Mouse (Mus musculus): ENCODE results near the gene Sh3glb1. TPM values are rescaled to one million over a fixed set of nuclear protein-coding genes. Genes with fewer than 3 reads are reported as not detected.

Sh3glb1 gene
- polyA plus RNA-seq, 1 experiment from 2014 or later: 139 TPM

DNA sequence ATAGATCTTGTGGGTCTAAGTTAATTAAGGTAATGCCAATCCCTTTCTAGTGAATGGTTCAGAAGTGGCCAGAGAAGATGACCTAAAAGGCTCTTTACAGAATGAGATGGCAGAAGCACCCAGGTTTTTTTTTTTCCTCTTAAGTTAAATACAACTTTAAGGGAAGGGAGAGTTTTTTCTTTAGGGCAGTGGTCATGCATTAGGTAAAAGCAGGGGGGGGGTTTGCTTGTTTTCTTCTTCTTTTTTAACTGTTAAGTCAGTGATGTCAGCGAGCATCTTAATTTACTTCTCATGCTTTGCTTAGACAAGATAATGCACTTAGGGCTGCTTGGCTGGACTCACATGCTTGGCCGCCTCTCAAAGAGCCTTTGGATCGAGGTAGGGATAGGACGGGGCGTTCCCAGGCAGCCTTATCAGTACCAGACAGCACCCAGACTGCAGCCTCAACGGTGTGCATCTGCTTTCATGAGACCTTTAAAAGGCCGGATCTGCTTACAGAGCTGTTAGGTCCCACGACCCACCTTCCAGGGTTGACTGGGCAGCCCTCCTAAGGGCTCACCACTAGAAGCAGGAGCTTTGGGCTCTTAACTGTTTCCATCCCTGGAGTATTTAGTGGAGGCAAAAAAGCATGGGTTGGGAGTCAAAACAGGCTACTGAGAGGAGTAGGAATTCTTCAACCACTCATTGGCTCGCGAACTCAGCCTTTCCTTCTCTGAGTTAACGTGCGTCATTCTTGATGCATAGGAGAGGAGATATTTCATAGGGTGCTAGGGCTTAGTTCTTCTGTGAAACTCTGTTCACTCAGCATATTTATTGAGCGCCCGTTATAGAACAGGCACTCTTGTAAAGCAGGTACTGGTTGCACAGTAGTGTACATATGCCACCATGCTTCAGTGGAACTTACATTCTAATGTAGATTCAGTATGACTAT, 49.9 kb downstream of the Sh3glb1 start:
- ATAC-seq (replicated peaks; ENCODE audit: insufficient number of reproducible peaks, low FRiP score, low TSS enrichment): peak; percentile 95
- WGBS (ENCODE audit: insufficient replicate concordance): 41% methylated on average over 14 of the region's 14 CpGs
- Histone ChIP-seq H3K27ac (ENCODE audit: low read depth, low read length) (peak overlapping the region; percentile 67), H3K4me3 (ENCODE audit: low read depth, low read length) (no peak overlapping the region), H3K4me2 (peak overlapping the region; percentile 21; the same call in 1 of the 2 replicates), H3K36me3 (ENCODE audit: control insufficient read depth, insufficient read depth, low read length) (no peaks in the 10 kb centered on the region), H3K9ac (ENCODE audit: low read depth, low read length) (no peak overlapping the region), H3K4me1 (ENCODE audit: control insufficient read depth, insufficient read depth, low read length) (no peaks in the 10 kb centered on the region), H3K27me3 (ENCODE audit: control insufficient read depth, insufficient read depth, low read length) (no peaks in the 10 kb centered on the region), H3K9me3 (replicated peaks; ENCODE audit: control insufficient read depth, low read length) (no peaks in the 10 kb centered on the region)

DNA sequence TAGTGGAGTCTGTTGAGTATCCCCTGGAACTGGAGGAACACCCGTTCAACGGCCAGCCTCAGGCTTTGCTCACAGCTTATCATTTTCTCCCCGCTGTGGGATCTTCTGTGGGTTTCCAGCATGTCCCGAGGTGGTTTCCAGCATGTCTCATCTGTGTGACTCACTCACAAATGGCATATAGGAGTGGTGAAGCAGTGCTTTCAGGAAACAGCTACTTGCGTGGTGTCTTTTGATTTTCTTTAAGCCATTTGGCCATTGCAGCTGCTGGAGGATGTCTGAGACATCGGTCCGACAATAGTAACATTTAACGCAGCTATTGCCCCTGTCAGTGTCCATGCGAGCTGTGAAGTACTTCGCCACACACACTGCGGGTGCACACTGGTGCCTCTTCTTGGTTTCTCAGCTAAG, 50.7 kb downstream of the Sh3glb1 start:
- ATAC-seq (replicated peaks; ENCODE audit: insufficient number of reproducible peaks, low FRiP score, low TSS enrichment): no peak
- Histone ChIP-seq H3K9me3 (replicated peaks; ENCODE audit: control insufficient read depth, low read length) (no peaks in the 10 kb centered on the region), H3K4me1 (ENCODE audit: control insufficient read depth, insufficient read depth, low read length) (peaks cover 5% of the 10 kb centered on the region), H3K27ac (ENCODE audit: low read depth, low read length) (peak overlapping the region; percentile 22), H3K4me2 (no peak overlapping the region), H3K36me3 (ENCODE audit: control insufficient read depth, insufficient read depth, low read length) (no peaks in the 10 kb centered on the region), H3K27me3 (ENCODE audit: control insufficient read depth, insufficient read depth, low read length) (no peaks in the 10 kb centered on the region), H3K9ac (ENCODE audit: low read depth, low read length) (no peak overlapping the region), H3K4me3 (ENCODE audit: low read depth, low read length) (no peak overlapping the region)
- WGBS (ENCODE audit: insufficient replicate concordance): 66% methylated on average over 11 of the region's 11 CpGs

DNA sequence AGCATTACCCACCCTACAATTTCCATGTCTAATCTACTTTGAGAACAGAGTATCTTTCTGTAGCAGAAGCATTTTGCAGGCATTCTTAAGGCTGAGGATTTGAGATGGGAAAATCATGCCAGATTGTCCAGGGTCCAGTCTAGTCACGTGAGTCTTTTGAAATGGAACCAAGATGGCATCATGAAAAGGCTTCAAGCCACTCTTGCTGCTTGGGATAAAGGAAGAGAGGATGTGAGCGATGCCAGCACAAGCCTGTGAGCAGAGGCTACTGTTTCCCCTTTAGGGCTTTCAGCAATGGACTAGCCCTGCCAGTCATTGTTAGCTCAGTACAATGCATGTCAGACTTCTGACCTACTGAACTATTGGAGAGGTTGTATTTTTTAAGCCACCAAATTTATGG, 51.2 kb downstream of the Sh3glb1 start:
- H3K27ac ChIP-seq (ENCODE audit: low read depth, low read length): no peak overlapping the region
- no peak overlapping the region for H3K4me3 ChIP-seq (ENCODE audit: low read depth, low read length)
- H3K4me1 ChIP-seq (ENCODE audit: control insufficient read depth, insufficient read depth, low read length): peaks cover 5% of the 10 kb centered on the region
- no peak overlapping the region for H3K4me2 ChIP-seq
- no peak for ATAC-seq (replicated peaks; ENCODE audit: insufficient number of reproducible peaks, low FRiP score, low TSS enrichment)
- H3K36me3 ChIP-seq (ENCODE audit: control insufficient read depth, insufficient read depth, low read length): no peaks in the 10 kb centered on the region
- H3K9me3 ChIP-seq (replicated peaks; ENCODE audit: control insufficient read depth, low read length): no peaks in the 10 kb centered on the region
- no peaks in the 10 kb centered on the region for H3K27me3 ChIP-seq (ENCODE audit: control insufficient read depth, insufficient read depth, low read length)
- H3K9ac ChIP-seq (ENCODE audit: low read depth, low read length): no peak overlapping the region
- 73% methylated on average over 2 of the region's 2 CpGs for WGBS (ENCODE audit: insufficient replicate concordance)

DNA sequence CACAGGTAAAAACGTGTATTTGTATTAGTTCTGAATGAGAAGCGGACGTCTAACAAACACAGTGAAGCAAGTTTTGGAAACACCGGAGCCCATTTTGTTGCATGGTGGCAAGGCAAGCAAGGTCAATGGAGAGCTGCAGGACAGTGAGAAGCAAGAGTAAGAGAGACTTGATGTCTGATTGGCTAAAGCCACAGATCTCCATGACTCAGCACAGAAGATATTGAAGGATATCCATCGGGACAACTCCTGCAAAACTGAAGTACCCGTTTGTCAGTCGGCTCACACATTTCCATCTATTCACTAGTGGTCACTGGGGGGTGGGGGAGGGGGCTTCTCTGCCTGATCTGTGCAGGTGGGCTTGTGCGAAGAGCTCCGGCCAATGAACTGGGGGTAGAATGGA, 52.1 kb downstream of the Sh3glb1 start:
- Histone ChIP-seq H3K27ac (ENCODE audit: low read depth, low read length) (no peak overlapping the region), H3K9ac (ENCODE audit: low read depth, low read length) (no peak overlapping the region), H3K27me3 (ENCODE audit: control insufficient read depth, insufficient read depth, low read length) (no peaks in the 10 kb centered on the region), H3K4me2 (no peak overlapping the region), H3K9me3 (replicated peaks; ENCODE audit: control insufficient read depth, low read length) (no peaks in the 10 kb centered on the region), H3K36me3 (ENCODE audit: control insufficient read depth, insufficient read depth, low read length) (no peaks in the 10 kb centered on the region), H3K4me3 (ENCODE audit: low read depth, low read length) (no peak overlapping the region), H3K4me1 (ENCODE audit: control insufficient read depth, insufficient read depth, low read length) (peaks cover 5% of the 10 kb centered on the region)
- no peak for ATAC-seq (replicated peaks; ENCODE audit: insufficient number of reproducible peaks, low FRiP score, low TSS enrichment)
- 83% methylated on average over 9 of the region's 9 CpGs for WGBS (ENCODE audit: insufficient replicate concordance)

DNA sequence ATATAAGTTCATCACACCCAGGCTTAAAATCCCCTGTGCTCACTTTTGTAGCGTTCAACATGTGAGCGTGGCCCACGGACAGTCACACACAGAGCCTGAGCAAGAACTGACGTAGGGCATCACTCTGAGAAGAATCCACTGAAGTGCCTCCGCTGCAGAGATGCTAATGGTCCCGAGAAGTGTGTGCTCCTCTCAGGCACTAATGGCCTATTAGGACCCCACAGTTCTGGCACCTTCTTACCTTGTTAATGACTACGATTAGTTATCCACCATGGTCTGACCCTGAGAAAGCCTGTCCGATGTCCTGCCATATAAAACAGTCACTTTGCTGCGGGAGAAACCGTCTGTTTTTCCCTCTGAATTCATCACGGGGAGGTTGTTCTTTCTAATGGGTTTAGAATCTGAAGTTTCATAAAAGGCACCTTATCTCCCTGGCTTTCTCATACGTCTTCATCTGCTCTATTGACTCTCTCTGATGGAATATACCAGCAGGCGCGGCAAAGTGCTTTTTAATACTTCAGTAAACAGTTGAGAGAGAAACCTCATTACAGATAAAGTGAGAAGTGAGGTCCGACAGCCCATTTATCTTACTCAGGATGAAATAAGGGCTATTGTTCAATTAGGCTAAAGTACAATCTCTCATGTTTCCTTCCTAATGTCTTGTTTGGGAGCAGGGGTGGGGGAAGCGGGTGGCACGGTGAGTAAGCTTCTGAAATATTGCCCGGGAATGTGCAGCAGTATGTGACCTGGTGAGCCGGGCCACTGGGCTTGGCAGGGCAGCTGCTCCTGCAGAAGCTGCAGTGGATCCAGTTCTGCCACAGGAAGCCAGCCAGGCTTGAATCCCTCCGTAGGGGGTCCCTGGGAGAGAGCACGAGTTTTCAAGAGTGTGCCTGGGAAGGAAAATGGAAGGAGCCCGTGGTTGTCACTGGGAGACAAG, 55.5 kb downstream of the Sh3glb1 start:
- peaks cover 5% of the 10 kb centered on the region for H3K4me1 ChIP-seq (ENCODE audit: control insufficient read depth, insufficient read depth, low read length)
- no peaks in the 10 kb centered on the region for H3K36me3 ChIP-seq (ENCODE audit: control insufficient read depth, insufficient read depth, low read length)
- H3K9me3 ChIP-seq (replicated peaks; ENCODE audit: control insufficient read depth, low read length): no peaks in the 10 kb centered on the region
- H3K4me3 ChIP-seq (ENCODE audit: low read depth, low read length): no peak overlapping the region
- WGBS (ENCODE audit: insufficient replicate concordance): 47% methylated on average over 22 of the region's 22 CpGs
- ATAC-seq (replicated peaks; ENCODE audit: insufficient number of reproducible peaks, low FRiP score, low TSS enrichment): no peak
- no peak overlapping the region for H3K27ac ChIP-seq (ENCODE audit: low read depth, low read length)
- no peaks in the 10 kb centered on the region for H3K27me3 ChIP-seq (ENCODE audit: control insufficient read depth, insufficient read depth, low read length)
- peak overlapping the region; percentile 23 for H3K4me2 ChIP-seq
- H3K9ac ChIP-seq (ENCODE audit: low read depth, low read length): 0 out of 2 replicates have a peak overlapping the region, but pooled peaks have one; percentile 16

DNA sequence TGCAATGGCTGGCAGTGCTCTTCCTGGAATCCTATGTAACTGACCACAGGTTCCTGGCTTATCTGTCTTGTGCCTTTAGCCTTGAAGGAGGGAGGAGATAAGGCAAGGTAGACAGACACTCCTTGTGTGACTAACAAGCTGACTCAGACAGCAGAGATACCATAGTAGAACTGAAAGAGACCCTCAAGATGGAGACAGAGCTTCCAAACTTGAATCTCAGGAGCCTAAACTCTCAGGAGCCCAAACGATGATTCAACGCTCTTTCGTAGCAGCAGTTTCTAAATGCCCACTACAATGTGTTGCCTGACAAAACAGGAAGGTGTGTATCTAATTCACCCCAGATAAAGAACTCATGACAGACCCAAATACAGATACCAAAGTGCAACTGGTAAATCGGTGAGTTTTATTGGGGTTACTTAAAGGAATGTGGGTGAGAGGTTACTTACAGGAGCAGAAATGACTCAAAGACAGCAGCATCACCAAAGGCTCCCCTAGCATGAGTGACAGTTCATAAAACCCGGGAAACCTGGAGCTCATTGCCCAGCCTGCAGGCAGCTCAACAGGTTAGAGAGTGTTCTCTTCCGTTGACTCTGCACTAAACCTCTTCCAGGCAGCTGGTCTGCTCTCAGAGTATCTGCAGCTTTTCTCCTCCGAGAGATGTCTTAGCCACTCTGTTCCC, 56.6 kb downstream of the Sh3glb1 start:
- H3K9me3 ChIP-seq (replicated peaks; ENCODE audit: control insufficient read depth, low read length): no peaks in the 10 kb centered on the region
- H3K27ac ChIP-seq (ENCODE audit: low read depth, low read length): no peak overlapping the region
- H3K4me1 ChIP-seq (ENCODE audit: control insufficient read depth, insufficient read depth, low read length): peaks cover 5% of the 10 kb centered on the region
- no peak overlapping the region for H3K4me3 ChIP-seq (ENCODE audit: low read depth, low read length)
- H3K36me3 ChIP-seq (ENCODE audit: control insufficient read depth, insufficient read depth, low read length): no peaks in the 10 kb centered on the region
- 80% methylated on average over 7 of the region's 7 CpGs for WGBS (ENCODE audit: insufficient replicate concordance)
- H3K27me3 ChIP-seq (ENCODE audit: control insufficient read depth, insufficient read depth, low read length): no peaks in the 10 kb centered on the region
- no peak overlapping the region for H3K4me2 ChIP-seq
- ATAC-seq (replicated peaks; ENCODE audit: insufficient number of reproducible peaks, low FRiP score, low TSS enrichment): no peak
- no peak overlapping the region for H3K9ac ChIP-seq (ENCODE audit: low read depth, low read length)

DNA sequence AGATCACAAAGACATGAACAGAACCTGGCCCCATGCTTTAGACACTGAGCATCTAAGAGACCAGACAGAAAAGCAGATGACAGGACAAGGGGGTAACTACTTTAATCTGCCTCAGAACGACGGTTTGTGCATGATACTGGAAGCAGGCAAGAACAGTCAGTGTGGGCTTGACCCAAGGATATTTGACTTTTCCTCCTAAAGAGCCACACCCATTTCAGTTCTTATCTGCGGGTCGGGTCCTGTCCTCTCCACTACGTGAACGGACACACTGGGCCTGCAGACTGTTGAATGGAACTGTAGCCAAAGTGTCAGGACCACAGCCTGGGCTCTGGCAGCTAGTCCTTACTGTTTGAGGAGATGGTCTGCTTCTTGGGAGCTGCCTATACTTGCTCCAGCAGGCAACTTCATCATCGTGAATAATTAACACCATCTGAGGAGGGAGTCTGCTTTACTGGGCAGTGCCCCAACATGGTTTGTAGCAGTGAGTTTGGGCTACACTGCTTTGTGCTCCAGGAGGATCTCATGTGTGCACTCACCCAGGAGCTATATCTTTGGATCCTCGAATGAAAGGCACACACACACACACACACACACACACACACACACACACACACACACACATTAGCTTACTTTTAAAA, 57.8 kb downstream of the Sh3glb1 start:
- H3K27ac ChIP-seq (ENCODE audit: low read depth, low read length): no peak overlapping the region
- no peak overlapping the region for H3K4me2 ChIP-seq
- 61% methylated on average over 8 of the region's 8 CpGs for WGBS (ENCODE audit: insufficient replicate concordance)
- H3K27me3 ChIP-seq (ENCODE audit: control insufficient read depth, insufficient read depth, low read length): no peaks in the 10 kb centered on the region
- H3K36me3 ChIP-seq (ENCODE audit: control insufficient read depth, insufficient read depth, low read length): no peaks in the 10 kb centered on the region
- peak; percentile 72; the same call in 1 of the 2 replicates for ATAC-seq (replicated peaks; ENCODE audit: insufficient number of reproducible peaks, low FRiP score, low TSS enrichment)
- no peaks in the 10 kb centered on the region for H3K9me3 ChIP-seq (replicated peaks; ENCODE audit: control insufficient read depth, low read length)
- H3K4me3 ChIP-seq (ENCODE audit: low read depth, low read length): no peak overlapping the region
- no peak overlapping the region for H3K9ac ChIP-seq (ENCODE audit: low read depth, low read length)
- peaks cover 5% of the 10 kb centered on the region for H3K4me1 ChIP-seq (ENCODE audit: control insufficient read depth, insufficient read depth, low read length)

DNA sequence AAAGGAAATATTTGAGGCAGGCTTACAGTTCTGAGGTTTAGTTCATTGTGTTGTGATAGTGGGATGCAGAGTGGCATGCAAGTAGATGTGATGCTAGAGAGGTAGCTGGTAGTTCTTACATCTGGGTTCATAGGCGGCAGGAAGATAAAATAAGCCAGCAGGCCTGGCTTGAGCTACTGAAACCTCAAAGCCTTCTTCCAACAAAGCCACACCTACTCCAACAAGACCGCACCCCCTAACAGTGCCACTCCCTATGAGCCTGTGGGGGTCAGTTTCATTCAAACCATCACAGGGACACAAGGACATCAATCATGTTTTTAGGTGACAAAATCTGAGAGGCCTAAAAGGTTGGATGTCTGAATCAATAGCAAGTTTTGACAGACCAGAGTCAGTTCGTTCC, 58.7 kb downstream of the Sh3glb1 start:
- Histone ChIP-seq H3K9me3 (replicated peaks; ENCODE audit: control insufficient read depth, low read length) (no peaks in the 10 kb centered on the region), H3K36me3 (ENCODE audit: control insufficient read depth, insufficient read depth, low read length) (no peaks in the 10 kb centered on the region), H3K9ac (ENCODE audit: low read depth, low read length) (no peak overlapping the region), H3K27ac (ENCODE audit: low read depth, low read length) (no peak overlapping the region), H3K4me1 (ENCODE audit: control insufficient read depth, insufficient read depth, low read length) (peaks cover 5% of the 10 kb centered on the region), H3K27me3 (ENCODE audit: control insufficient read depth, insufficient read depth, low read length) (no peaks in the 10 kb centered on the region), H3K4me2 (no peak overlapping the region), H3K4me3 (ENCODE audit: low read depth, low read length) (no peak overlapping the region)
- 82% methylated on average over 3 of the region's 3 CpGs for WGBS (ENCODE audit: insufficient replicate concordance)
- ATAC-seq (replicated peaks; ENCODE audit: insufficient number of reproducible peaks, low FRiP score, low TSS enrichment): peak; percentile 67; the same call in 1 of the 2 replicates

All from heart, embryonic 11.5 days (tissue).